Mouse (Mus musculus) cerebellum, adult 2 months (tissue): ENCODE results near the gene Frmd8.

Experiments used
- CTCF ChIP-seq: fragments of 200-500 bp; IDR thresholded peaks from 2 replicates; pipeline ENCODE4 v1.5.1; 2011; ENCODE audit warnings: low read depth, mild to moderate bottlenecking, control low read depth, low read length, moderate library complexity, borderline replicate concordance; ENCODE audit not compliant: insufficient read depth
- POLR2A ChIP-seq: fragments of 200-500 bp; IDR thresholded peaks from 2 replicates; pipeline ENCODE4 v1.6.1; 2011; ENCODE audit warnings: low read length, control low read depth, borderline replicate concordance; ENCODE audit not compliant: insufficient read depth

- TF ChIP-seq POLR2A (no peak), CTCF (no peak)
These were observed 72.4 kb downstream of the Frmd8 start for GRCm38 (mm10) chr19:5802787-5803040.
